Mouse (Mus musculus): ENCODE results near the gene Mocs3.
A peak's percentile ranks its signal among the peaks of the same experiment; 100 is the strongest.

DNA sequence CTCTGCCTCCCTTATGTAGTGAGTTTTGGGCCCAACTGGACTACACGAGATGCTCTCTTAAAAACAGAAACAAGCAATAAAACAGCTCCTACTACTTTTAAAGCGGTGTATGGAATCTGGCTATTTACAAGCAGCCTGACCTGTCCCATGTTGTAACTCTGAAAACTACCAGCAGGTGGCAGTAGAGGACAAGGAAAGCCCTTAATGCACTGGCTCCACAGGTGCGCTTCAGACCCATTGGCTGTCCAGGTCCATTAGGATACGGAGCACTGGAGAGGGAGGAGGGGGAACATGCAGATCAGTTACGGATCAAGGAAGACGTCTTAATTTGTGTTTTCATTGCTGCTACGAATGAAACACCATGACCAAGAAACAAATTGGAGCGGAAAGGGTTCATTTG is 19.8 kb downstream of the Mocs3 start:
- TF ChIP-seq CTCF (IDR thresholded peaks at IDR 0.05; ENCODE audit: low read depth) (peak; percentile 95), EP300 (optimal IDR thresholded peaks at IDR 0.05) (no peak)
